Mouse (Mus musculus): ENCODE results near the gene Limch1. TPM values are rescaled to one million over a fixed set of nuclear protein-coding genes. Genes with fewer than 3 reads are reported as not detected.

The Limch1 gene
- polyA plus RNA-seq (2021; fragmentation: Nextera tagmentation): 39.4 and 57.4 TPM in 2 replicates
- long read RNA-seq, experiment 1, full-length matches to known transcripts: 7 of 32 reads
- long read RNA-seq, experiment 1, partial matches to known transcripts: 7 of 32 reads
- long read RNA-seq, experiment 1, other reads (novel, unspliced or antisense): 18 of 32 reads
- long read RNA-seq, experiment 2, full-length matches to known transcripts: 3 of 81 reads
- long read RNA-seq, experiment 2, partial matches to known transcripts: 49 of 81 reads
- long read RNA-seq, experiment 2, other reads (novel, unspliced or antisense): 29 of 81 reads

DNA sequence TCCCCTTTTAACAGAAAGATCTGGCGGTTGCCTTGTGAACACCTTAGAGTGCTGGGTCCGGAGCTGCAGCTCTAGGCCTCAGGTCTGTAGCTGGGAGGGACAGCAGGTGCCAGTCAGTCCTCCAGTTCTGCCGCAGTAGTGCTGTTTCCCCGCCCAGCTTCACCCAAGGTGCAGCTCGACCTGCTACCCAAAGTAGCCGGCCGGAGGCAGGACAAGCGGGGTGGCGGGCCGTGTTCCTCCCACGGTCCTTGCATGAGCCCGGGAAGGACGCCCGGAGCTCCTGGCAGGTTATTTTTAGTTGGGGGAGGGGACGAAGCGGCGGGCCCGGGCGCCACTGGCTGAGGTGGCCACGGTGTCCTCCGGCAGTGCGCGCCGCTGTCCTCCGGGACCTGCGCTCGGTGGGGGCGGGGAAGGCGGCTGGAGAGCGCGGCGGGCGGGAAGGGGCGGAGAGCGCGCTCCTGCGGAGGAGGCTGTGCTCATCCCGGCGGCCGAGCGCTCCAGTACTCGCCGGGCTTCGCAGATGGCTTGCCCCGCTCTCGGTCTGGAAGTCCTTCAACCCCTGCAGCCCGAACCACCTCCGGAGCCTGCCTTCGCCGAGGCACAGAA is at the start of gene Limch1:
Limch1 (plus strand) TSS at position 438 of the 606 bp plus-strand sequence.

DNA sequence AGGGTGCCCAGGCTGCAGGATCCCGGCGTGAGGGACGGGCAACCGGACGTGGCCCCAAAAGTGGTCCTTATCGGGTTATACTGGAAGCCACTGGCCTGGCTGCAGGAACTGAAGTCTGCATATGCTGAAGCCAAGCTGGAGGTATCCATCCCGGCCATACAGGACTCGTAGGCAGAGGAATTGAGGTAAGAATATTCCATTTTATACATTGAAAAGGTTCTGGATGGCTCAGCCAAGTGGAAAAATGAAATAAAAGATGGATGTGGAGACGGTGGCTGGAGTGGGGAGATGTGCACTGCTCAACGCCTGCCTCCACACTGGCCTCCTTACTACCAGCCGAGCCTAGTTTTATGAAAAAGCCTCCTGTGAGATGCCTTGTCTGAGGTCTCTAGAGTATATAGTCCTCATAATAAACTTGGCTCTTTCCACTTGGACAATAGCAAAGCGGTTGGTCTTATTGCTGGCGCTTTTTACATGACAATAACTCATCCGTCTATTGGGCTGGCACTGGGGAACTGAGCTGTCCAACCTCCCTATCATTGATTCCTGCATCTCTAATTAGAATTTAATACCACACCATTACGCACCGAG is 353.2 kb downstream of the Limch1 start, which contains the start of gene Phox2b:
Phox2b (minus strand) TSS at position 569 of the 591 bp plus-strand sequence.

Other genes starting within 250 kb of the Limch1 start
- gene Apbb2, start 127.0 kb upstream of the Limch1 start, polyA plus RNA-seq (2021; fragmentation: Nextera tagmentation): 26.2 and 27.2 TPM in 2 replicates
- gene Uchl1, start 69.7 kb upstream of the Limch1 start, polyA plus RNA-seq (2021; fragmentation: Nextera tagmentation): 1,245 and 1,266 TPM in 2 replicates

Data from left cerebral cortex, adult 6 months (tissue).